Mouse (Mus musculus) hematopoietic stem cell, adult 5-6 weeks (primary cell): ENCODE measurements around the gene Cactin. TPM values are rescaled to one million over a fixed set of nuclear protein-coding genes. Genes with fewer than 3 reads are reported as not detected.
A peak's percentile ranks its signal among the peaks of the same experiment; 100 is the strongest.

ENCODE experiments used
- ATAC-seq, 2 experiments: fragments of 125-278 bp in 1 of 2; replicated peaks in 1 of 2; 2 replicates each; pipeline ENCODE4 v1.8.0; 2016 to 2017; ENCODE audit warnings: inconsistent platforms in 2 of 2, mild to moderate bottlenecking in 2 of 2, moderate number of reproducible peaks in 2 of 2, low read depth in 1 of 2, moderate TSS enrichment in 1 of 2; ENCODE audit not compliant: low FRiP score in 2 of 2, poor library complexity in 2 of 2, severe bottlenecking in 2 of 2, insufficient read depth in 1 of 2, low TSS enrichment in 1 of 2
- total RNA-seq: library from RNA; stranded (forward); fragments of 172-1452, 232-1000 nt; gene quantifications from 2 replicates; pipeline ENCODE4 v1.2.3, GENCODE M21; 2017

Cactin gene
- total RNA-seq, 1 experiment from 2014 or later: 25.7 TPM

DNA sequence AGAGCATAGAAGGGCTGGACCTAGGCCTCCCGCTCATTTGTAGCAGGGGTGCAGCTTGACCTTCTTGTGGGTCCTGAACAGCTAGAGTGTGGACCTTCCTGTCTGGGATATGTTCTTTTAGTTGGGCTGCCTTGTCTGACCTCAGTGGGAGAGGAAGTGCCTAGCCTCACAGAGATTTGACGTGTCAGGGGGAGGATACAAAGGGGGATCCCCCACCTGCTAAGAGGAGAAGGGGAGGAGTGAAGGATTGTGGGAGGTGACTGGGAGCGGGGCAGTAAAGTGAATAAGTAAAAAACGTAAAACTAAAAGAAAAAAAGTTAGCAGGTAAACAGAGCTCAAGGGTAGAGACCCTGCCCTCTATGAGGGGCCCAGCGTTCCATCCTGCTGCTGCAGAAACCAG lies 11.3 kb upstream of the Cactin start:
- no peak for ATAC-seq

DNA sequence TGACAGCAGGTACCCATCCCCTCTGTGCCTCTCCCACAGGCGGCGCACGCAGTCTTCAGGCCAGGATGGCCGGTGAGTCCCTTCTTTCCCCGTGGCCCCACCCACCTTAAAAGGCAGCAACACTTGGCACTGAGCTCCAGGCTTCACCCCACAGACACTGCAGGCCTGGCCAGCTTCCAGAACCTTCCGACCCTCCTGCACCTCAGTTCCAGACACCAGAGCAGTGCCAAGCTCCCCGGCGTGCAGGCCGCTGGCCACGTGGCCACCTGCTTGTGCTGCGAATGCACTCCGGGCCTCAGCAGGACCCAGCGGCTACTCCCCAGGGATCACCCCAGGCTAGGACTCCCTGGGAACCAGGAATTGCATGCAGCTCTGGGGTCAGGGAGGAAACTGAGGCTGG lies 7.3 kb upstream of the Cactin start:
- ATAC-seq: no peak

GRCm38 (mm10) chr10:81314201-81314600 lies 6.7 kb upstream of the Cactin start:
- ATAC-seq: no peak

GRCm38 (mm10) chr10:81315587-81315986 lies 5.3 kb upstream of the Cactin start:
- no peak for ATAC-seq

- no peak for ATAC-seq
Observed at GRCm38 (mm10) chr10:81316338-81317060, 4.4 kb upstream of the Cactin start.

DNA sequence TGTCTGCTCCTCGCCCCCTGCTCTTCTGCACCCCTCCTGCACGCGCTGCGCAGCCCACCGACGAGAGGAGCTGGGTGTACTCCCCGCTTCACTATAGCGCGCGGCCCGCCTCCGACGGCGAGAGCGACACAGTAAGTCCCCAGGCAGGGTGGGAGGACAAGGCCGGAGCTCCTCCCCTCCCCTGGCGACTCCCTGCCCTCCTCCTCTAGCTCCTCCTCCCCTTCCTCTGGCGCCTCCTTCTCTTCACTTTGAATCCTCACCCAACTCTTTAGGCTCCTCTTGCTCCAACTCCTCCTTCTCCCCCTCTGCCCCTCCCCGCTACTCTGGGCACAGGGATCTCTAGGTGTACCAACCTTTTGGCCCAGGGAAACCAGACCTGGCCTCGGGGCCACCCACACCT lies 3.6 kb upstream of the Cactin start:
- 0 out of 4 replicates have a peak, but pooled peaks of 1 of the 2 experiments have one; percentile 6 for ATAC-seq

- ATAC-seq: no peak
Observed at GRCm38 (mm10) chr10:81318589-81319329, 2.1 kb upstream of the Cactin start.

DNA sequence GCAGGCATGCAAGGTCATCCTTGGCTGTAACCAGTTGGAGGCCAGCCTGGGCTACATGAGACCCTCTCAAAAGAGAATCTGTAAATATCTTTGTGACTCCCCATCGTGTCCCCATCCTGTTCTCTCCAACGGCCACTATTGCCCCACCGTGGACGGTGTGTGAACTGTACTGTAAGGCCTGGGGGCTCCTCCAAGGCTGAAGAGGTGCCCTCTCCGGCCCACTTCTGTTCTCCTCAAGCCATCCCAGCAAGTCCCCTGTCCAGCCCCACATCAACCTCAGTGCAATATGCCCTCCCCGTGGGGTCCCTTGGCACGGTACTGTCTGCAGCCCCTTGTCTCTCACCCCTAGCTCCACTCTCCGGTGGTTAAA lies 1.6 kb upstream of the Cactin start:
- no peak for ATAC-seq

GRCm38 (mm10) chr10:81319741-81320549 lies 958 bp upstream of the Cactin start:
- ATAC-seq: peak; percentile 67 to 75

GRCm38 (mm10) chr10:81321436-81321835 lies 533 bp downstream of the Cactin start:
- ATAC-seq: no peak

DNA sequence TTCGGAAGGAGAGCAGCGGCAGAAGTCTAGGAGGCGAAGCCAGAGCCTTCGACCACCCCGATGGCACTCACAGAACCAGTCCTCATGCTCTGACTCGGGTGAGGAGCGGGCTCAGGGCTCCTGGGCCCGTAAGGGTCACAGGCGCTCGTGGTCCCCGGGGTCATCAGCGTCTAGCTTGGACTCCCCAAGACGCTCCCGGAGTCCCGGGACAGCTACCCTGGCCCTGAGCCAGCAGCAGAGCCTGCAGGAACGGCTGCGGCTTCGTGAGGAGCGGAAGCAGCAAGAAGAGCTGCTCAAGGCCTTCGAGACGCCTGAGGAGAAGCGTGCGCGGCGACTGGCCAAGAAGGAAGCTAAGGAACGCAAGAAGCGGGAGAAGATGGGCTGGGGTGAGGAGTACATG lies 1.5 kb downstream of the Cactin start:
- ATAC-seq: no peak

DNA sequence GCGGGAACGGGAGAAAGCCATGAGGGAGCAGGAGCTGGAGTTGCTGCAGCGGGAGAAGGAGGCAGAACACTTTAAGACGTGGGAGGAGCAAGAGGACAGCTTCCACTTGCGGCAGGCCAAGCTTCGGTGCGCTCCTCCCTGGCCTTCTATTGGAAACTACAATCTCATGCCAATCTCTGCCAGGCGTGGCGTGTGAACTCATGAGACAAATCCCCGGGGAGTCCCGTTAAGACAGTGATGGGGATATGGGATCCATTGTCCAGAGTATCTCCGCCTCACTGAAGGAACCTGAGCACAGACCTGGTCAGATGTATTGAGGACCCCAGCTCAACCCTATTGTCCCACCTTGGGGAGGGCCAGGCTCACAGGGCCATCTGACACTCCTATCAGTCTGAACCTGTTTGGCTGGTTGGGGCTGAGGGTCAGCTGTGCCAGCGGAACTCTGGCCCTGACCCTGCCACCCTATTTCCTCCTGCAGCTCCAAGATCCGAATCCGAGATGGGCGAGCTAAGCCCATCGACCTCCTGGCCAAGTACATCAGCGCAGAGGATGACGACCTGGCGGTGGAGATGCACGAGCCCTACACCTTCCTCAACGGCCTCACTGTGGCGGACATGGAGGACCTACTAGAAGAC lies 2.4 kb downstream of the Cactin start:
- ATAC-seq: no peak

GRCm38 (mm10) chr10:81323791-81324530 lies 3.1 kb downstream of the Cactin start:
- no peak for ATAC-seq

DNA sequence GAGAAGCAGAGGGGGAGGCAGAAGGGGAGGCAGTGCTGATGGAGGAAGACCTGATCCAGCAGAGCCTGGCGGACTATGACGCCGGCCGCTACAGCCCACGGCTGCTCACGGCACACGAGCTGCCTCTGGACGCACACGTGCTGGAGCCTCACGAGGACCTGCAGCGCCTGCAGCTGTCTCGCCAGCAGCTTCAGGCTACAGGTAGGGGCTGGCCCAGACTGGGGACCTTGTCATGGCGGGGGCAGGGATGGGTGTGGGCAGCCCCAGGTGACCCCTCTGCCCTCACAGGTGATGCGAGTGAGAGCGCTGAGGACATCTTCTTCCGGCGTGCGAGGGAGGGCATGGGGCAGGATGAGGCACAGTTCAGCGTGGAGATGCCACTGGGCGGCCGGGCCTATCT lies 4.3 kb downstream of the Cactin start:
- ATAC-seq: no peak

- no peak for ATAC-seq
Observed at GRCm38 (mm10) chr10:81325781-81326180, 4.9 kb downstream of the Cactin start.

DNA sequence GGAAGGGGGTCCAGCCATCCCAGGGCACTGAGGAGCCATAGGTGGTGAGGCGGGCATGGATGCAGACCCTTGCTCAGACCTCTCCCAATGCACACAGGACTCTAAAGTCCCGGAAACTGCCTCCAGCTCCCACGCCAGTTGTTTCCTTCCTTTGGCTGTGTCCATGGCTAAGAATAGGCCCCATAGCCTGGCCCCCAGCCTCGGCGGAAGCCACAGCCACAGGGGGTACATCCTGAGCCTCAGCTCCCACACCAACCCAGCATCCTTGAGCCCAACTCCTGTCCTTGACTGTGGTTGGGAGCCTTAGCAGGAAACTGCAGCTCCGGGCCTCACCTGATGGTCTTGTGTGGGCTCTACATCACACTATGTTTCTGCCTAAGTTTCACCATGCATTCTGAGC lies 6.0 kb downstream of the Cactin start:
- ATAC-seq: peak; percentile 50

GRCm38 (mm10) chr10:81327959-81328358 lies 7.1 kb downstream of the Cactin start:
- ATAC-seq: no peak
